Mouse (Mus musculus): ENCODE measurements at regions not wholly inside any gene's neighbourhood (a gene's known extent, or its start where the extent isn't known, plus 50 kb on each side); places are given as distances from the start of the nearest gene placed in this dataset.

- H3K9me3 ChIP-seq (ENCODE audit: control insufficient read depth, low read length), result no peaks in the 10 kb centered on the region
- H3K4me2 ChIP-seq (replicated peaks; ENCODE audit: low read depth, low read length, severe bottlenecking), result no peak overlapping the region
- H3K36me3 ChIP-seq (ENCODE audit: control insufficient read depth, insufficient read depth, low read length), result no peaks in the 10 kb centered on the region
- ATAC-seq (ENCODE audit: low FRiP score, low read depth) (no peak), DNase-seq (ENCODE audit: low spot score) (no peak)
- no peak overlapping the region for H3K27ac ChIP-seq (replicated peaks; ENCODE audit: low read depth, low read length)
- no peak for TF ChIP-seq POLR2A (IDR thresholded peaks at IDR 0.05; ENCODE audit: borderline replicate concordance, extremely low read depth, insufficient read depth, insufficient read length)
- H3K9ac ChIP-seq (ENCODE audit: low read depth, low read length, severe bottlenecking), result no peak overlapping the region
- H3K4me1 ChIP-seq (ENCODE audit: control insufficient read depth, insufficient read depth, low read length), result no peaks in the 10 kb centered on the region
- WGBS, result 81% methylated on average over 5 of the region's 5 CpGs
- H3K27me3 ChIP-seq (ENCODE audit: control insufficient read depth, insufficient read depth, low read length), result no peaks in the 10 kb centered on the region
- no peak overlapping the region for H3K4me3 ChIP-seq (replicated peaks; ENCODE audit: low read length)
These were observed 208.9 kb upstream of the Klf14 start for GRCm38 (mm10) chr6:31167732-31168131.

- no peak overlapping the region for H3K4me2 ChIP-seq (replicated peaks; ENCODE audit: low read depth, low read length, severe bottlenecking)
- no peaks in the 10 kb centered on the region for H3K9me3 ChIP-seq (ENCODE audit: control insufficient read depth, low read length)
- H3K27ac ChIP-seq (replicated peaks; ENCODE audit: low read depth, low read length), result no peak overlapping the region
- DNase-seq (ENCODE audit: low spot score) (no peak), ATAC-seq (ENCODE audit: low FRiP score, low read depth) (no peak)
- H3K4me3 ChIP-seq (replicated peaks; ENCODE audit: low read length), result no peak overlapping the region
- H3K27me3 ChIP-seq (ENCODE audit: control insufficient read depth, insufficient read depth, low read length), result no peaks in the 10 kb centered on the region
- H3K36me3 ChIP-seq (ENCODE audit: control insufficient read depth, insufficient read depth, low read length), result no peaks in the 10 kb centered on the region
- 82% methylated on average over 3 of the region's 3 CpGs for WGBS
- no peak overlapping the region for H3K9ac ChIP-seq (ENCODE audit: low read depth, low read length, severe bottlenecking)
- no peak for TF ChIP-seq POLR2A (IDR thresholded peaks at IDR 0.05; ENCODE audit: borderline replicate concordance, extremely low read depth, insufficient read depth, insufficient read length)
- no peaks in the 10 kb centered on the region for H3K4me1 ChIP-seq (ENCODE audit: control insufficient read depth, insufficient read depth, low read length)
These were observed 209.9 kb upstream of the Klf14 start for GRCm38 (mm10) chr6:31168730-31169129.

GRCm38 (mm10) chr6:31169343-31169742 lies 210.5 kb upstream of the Klf14 start:
- no peak for TF ChIP-seq POLR2A (IDR thresholded peaks at IDR 0.05; ENCODE audit: borderline replicate concordance, extremely low read depth, insufficient read depth, insufficient read length)
- no peaks in the 10 kb centered on the region for H3K27me3 ChIP-seq (ENCODE audit: control insufficient read depth, insufficient read depth, low read length)
- H3K4me2 ChIP-seq (replicated peaks; ENCODE audit: low read depth, low read length, severe bottlenecking), result no peak overlapping the region
- no peaks in the 10 kb centered on the region for H3K4me1 ChIP-seq (ENCODE audit: control insufficient read depth, insufficient read depth, low read length)
- H3K9me3 ChIP-seq (ENCODE audit: control insufficient read depth, low read length), result no peaks in the 10 kb centered on the region
- DNase-seq (ENCODE audit: low spot score) (no peak), ATAC-seq (ENCODE audit: low FRiP score, low read depth) (no peak)
- H3K27ac ChIP-seq (replicated peaks; ENCODE audit: low read depth, low read length), result no peak overlapping the region
- no peaks in the 10 kb centered on the region for H3K36me3 ChIP-seq (ENCODE audit: control insufficient read depth, insufficient read depth, low read length)
- H3K4me3 ChIP-seq (replicated peaks; ENCODE audit: low read length), result no peak overlapping the region
- H3K9ac ChIP-seq (ENCODE audit: low read depth, low read length, severe bottlenecking), result no peak overlapping the region
- WGBS, result 86% methylated on average over 9 of the region's 9 CpGs

GRCm38 (mm10) chr6:31169868-31170600 lies 211.2 kb upstream of the Klf14 start:
- ATAC-seq (ENCODE audit: low FRiP score, low read depth), result no peak
- WGBS, result 42% methylated on average over 9 of the region's 9 CpGs
- Histone ChIP-seq H3K4me2 (replicated peaks; ENCODE audit: low read depth, low read length, severe bottlenecking) (no peak overlapping the region), H3K9me3 (ENCODE audit: control insufficient read depth, low read length) (no peaks in the 10 kb centered on the region), H3K27ac (replicated peaks; ENCODE audit: low read depth, low read length) (no peak overlapping the region), H3K36me3 (ENCODE audit: control insufficient read depth, insufficient read depth, low read length) (no peaks in the 10 kb centered on the region), H3K9ac (ENCODE audit: low read depth, low read length, severe bottlenecking) (no peak overlapping the region), H3K4me1 (ENCODE audit: control insufficient read depth, insufficient read depth, low read length) (no peaks in the 10 kb centered on the region), H3K27me3 (ENCODE audit: control insufficient read depth, insufficient read depth, low read length) (no peaks in the 10 kb centered on the region), H3K4me3 (replicated peaks; ENCODE audit: low read length) (no peak overlapping the region)
- TF ChIP-seq POLR2A (IDR thresholded peaks at IDR 0.05; ENCODE audit: borderline replicate concordance, extremely low read depth, insufficient read depth, insufficient read length), result no peak
- DNase-seq (ENCODE audit: low spot score), result peak; percentile 49

- H3K36me3 ChIP-seq (ENCODE audit: control insufficient read depth, insufficient read depth, low read length), result no peaks in the 10 kb centered on the region
- ATAC-seq (ENCODE audit: low FRiP score, low read depth), result no peak
- H3K27me3 ChIP-seq (ENCODE audit: control insufficient read depth, insufficient read depth, low read length), result no peaks in the 10 kb centered on the region
These were observed 213.1 kb upstream of the Klf14 start for GRCm38 (mm10) chr6:31171831-31172569.

More at GRCm38 (mm10) chr6:31171831-31172569, 213.1 kb upstream of the Klf14 start:
- Histone ChIP-seq H3K4me2 (replicated peaks; ENCODE audit: low read depth, low read length, severe bottlenecking) (no peak overlapping the region), H3K9me3 (ENCODE audit: control insufficient read depth, low read length) (no peaks in the 10 kb centered on the region), H3K9ac (ENCODE audit: low read depth, low read length, severe bottlenecking) (no peak overlapping the region), H3K4me1 (ENCODE audit: control insufficient read depth, insufficient read depth, low read length) (no peaks in the 10 kb centered on the region), H3K27ac (replicated peaks; ENCODE audit: low read depth, low read length) (no peak overlapping the region), H3K4me3 (replicated peaks; ENCODE audit: low read length) (no peak overlapping the region)
- no peak for DNase-seq (ENCODE audit: low spot score)
- 88% methylated on average over 10 of the region's 10 CpGs for WGBS
- no peak for TF ChIP-seq POLR2A (IDR thresholded peaks at IDR 0.05; ENCODE audit: borderline replicate concordance, extremely low read depth, insufficient read depth, insufficient read length)

All from limb, embryonic 14.5 days (tissue).